Mouse (Mus musculus) liver, embryonic 11.5 days (tissue): ENCODE measurements around the gene Pfn2. TPM values are rescaled to one million over a fixed set of nuclear protein-coding genes. Genes with fewer than 3 reads are reported as not detected.

Source experiments
- ATAC-seq: fragments of 200-750 bp; cut with Nextera tagmentation; replicated peaks from 2 replicates; pipeline ENCODE4 v1.8.0; 2017; ENCODE audit warnings: moderate number of reproducible peaks, mild to moderate bottlenecking, moderate TSS enrichment, moderate library complexity; ENCODE audit not compliant: low FRiP score
- DNase-seq: peaks from one replicate; pipeline ENCODE4 v3.0.0-alpha.2; 2017; ENCODE audit warnings: low spot score
- H3K27ac ChIP-seq: fragments of 300-500 bp; sonication (generic); 2 replicates; pipeline ENCODE4 v1.5.1; 2014; ENCODE audit warnings: mild to moderate bottlenecking, low read depth, low read length, control low read depth
- H3K27me3 ChIP-seq: fragments of 300-500 bp; sonication (generic); replicated peaks from 2 replicates; pipeline ENCODE4 v1.6.1; 2014; ENCODE audit warnings: low read length, mixed read lengths; ENCODE audit not compliant: control insufficient read depth, insufficient read depth
- H3K36me3 ChIP-seq: fragments of 300-500 bp; sonication (generic); 2 replicates; pipeline ENCODE4 v1.6.1; 2014; ENCODE audit warnings: mild to moderate bottlenecking, low read length, moderate library complexity, mixed read lengths; ENCODE audit not compliant: control insufficient read depth, insufficient read depth
- H3K4me1 ChIP-seq: fragments of 300-500 bp; sonication (generic); replicated peaks from 2 replicates; pipeline ENCODE4 v1.6.1; 2014; ENCODE audit warnings: low read length, mixed read lengths; ENCODE audit not compliant: control insufficient read depth, insufficient read depth
- H3K4me2 ChIP-seq: fragments of 300-500 bp; sonication (generic); 2 replicates; pipeline ENCODE4 v1.6.1; 2014; ENCODE audit warnings: mild to moderate bottlenecking, control low read depth, moderate library complexity
- H3K4me3 ChIP-seq: fragments of 300-500 bp; sonication (generic); 2 replicates; pipeline ENCODE4 v1.5.1; 2014; ENCODE audit warnings: low read depth, low read length, control low read depth
- H3K9ac ChIP-seq: fragments of 300-500 bp; sonication (generic); 2 replicates; pipeline ENCODE4 v1.6.1; 2014; ENCODE audit warnings: low read depth, low read length, control low read depth
- H3K9me3 ChIP-seq: fragments of 300-500 bp; sonication (generic); 2 replicates; pipeline ENCODE4 v1.6.1; 2016; ENCODE audit warnings: low read length, inconsistent platforms, mixed read lengths; ENCODE audit not compliant: control insufficient read depth
- WGBS: fragments of 180-500 bp; shearing (Covaris S2); extraction: QIAGEN DNeasy Blood & Tissue Kit; methylation state at CpG from one replicate; pipeline ENCODE4 v1.1.7; 2014; 5-methylcytosine and 5-hydroxymethylcytosine counted together
- polyA plus RNA-seq: library from polyadenylated mRNA; unstranded; fragments of >200 nt; fragmentation: Nextera tagmentation; extraction: Ambion mirVana; gene quantifications from 2 replicates; pipeline ENCODE4 v1.2.1, GENCODE M21; 2014

The Pfn2 gene
- 38.5 and 39.0 TPM in 2 replicates for polyA plus RNA-seq

GRCm38 (mm10) chr3:57847760-57848185 is at the start of gene Pfn2:
Gene Pfn2, minus strand, starts transcription at chr3:57848079.
- peak within 1 kb of the TSS; percentile 68 for H3K27ac ChIP-seq
- peaks cover 4% of the 10 kb centered on the region for H3K4me1 ChIP-seq
- DNase-seq (peak; percentile 65), ATAC-seq (peak; percentile 67)
- H3K4me2 ChIP-seq = peak within 1 kb of the TSS; percentile 98
- H3K27me3 ChIP-seq = peaks cover 10% of the 10 kb centered on the region; the same call in 1 of the 2 replicates
- no peaks in the 10 kb centered on the region for H3K9me3 ChIP-seq
- peak within 1 kb of the TSS; percentile 76 for H3K4me3 ChIP-seq
- WGBS = under 1% methylated on average over 28 of the region's 52 CpGs
- peaks cover 4% of the 10 kb centered on the region; the same call in 1 of the 2 replicates for H3K36me3 ChIP-seq
- H3K9ac ChIP-seq = peak within 1 kb of the TSS; percentile 68

GRCm38 (mm10) chr3:57882945-57883344 is 35.1 kb upstream of the Pfn2 start:
- WGBS = 72% methylated on average over 3 of the region's 3 CpGs
- Histone ChIP-seq H3K4me1 (no peaks in the 10 kb centered on the region), H3K4me3 (no peak overlapping the region), H3K27ac (no peak overlapping the region), H3K27me3 (no peaks in the 10 kb centered on the region), H3K9me3 (no peaks in the 10 kb centered on the region), H3K36me3 (no peaks in the 10 kb centered on the region), H3K4me2 (no peak overlapping the region), H3K9ac (no peak overlapping the region)
- DNase-seq (no peak), ATAC-seq (no peak)

GRCm38 (mm10) chr3:57846912-57847759 is 743 bp downstream of the Pfn2 start:
- H3K27ac ChIP-seq = peak overlapping the region; percentile 68

GRCm38 (mm10) chr3:57846662-57846911 is 1.3 kb downstream of the Pfn2 start:
- peaks cover 10% of the 10 kb centered on the region; the same call in 1 of the 2 replicates for H3K27me3 ChIP-seq
- peak overlapping the region; percentile 98 for H3K4me2 ChIP-seq
- H3K36me3 ChIP-seq = peaks cover 4% of the 10 kb centered on the region; the same call in 1 of the 2 replicates
- peak overlapping the region; percentile 68; the same call in 1 of the 2 replicates for H3K27ac ChIP-seq
- ATAC-seq (no peak; the same call in 1 of the 2 replicates), DNase-seq (no peak)
- H3K4me1 ChIP-seq = peaks cover 4% of the 10 kb centered on the region
- H3K9ac ChIP-seq = peak overlapping the region; percentile 68
- H3K9me3 ChIP-seq = no peaks in the 10 kb centered on the region
- peak overlapping the region; percentile 76 for H3K4me3 ChIP-seq
- 4% methylated on average over 9 of the region's 9 CpGs for WGBS

More at GRCm38 (mm10) chr3:57846912-57847759, 743 bp downstream of the Pfn2 start:
- Histone ChIP-seq H3K36me3 (peaks cover 4% of the 10 kb centered on the region; the same call in 1 of the 2 replicates), H3K27me3 (peaks cover 10% of the 10 kb centered on the region; the same call in 1 of the 2 replicates), H3K9ac (peak overlapping the region; percentile 68), H3K4me3 (peak overlapping the region; percentile 76), H3K9me3 (no peaks in the 10 kb centered on the region), H3K4me1 (peaks cover 4% of the 10 kb centered on the region), H3K4me2 (peak overlapping the region; percentile 98)
- DNase-seq (peak; percentile 67), ATAC-seq (peak; percentile 83)
- under 1% methylated on average over 74 of the region's 104 CpGs for WGBS

GRCm38 (mm10) chr3:57845786-57846661 is 1.9 kb downstream of the Pfn2 start:
- DNase-seq (no peak), ATAC-seq (no peak)
- no peaks in the 10 kb centered on the region for H3K9me3 ChIP-seq
- H3K4me1 ChIP-seq = peaks cover 4% of the 10 kb centered on the region
- H3K36me3 ChIP-seq = peaks cover 4% of the 10 kb centered on the region; the same call in 1 of the 2 replicates
- 39% methylated on average over 11 of the region's 11 CpGs for WGBS
- peak overlapping the region; percentile 98 for H3K4me2 ChIP-seq
- H3K4me3 ChIP-seq = peak overlapping the region; percentile 76
- no peak overlapping the region for H3K27ac ChIP-seq
- peaks cover 10% of the 10 kb centered on the region; the same call in 1 of the 2 replicates for H3K27me3 ChIP-seq
- H3K9ac ChIP-seq = no peak overlapping the region

GRCm38 (mm10) chr3:57843775-57844174 is 4.1 kb downstream of the Pfn2 start:
- H3K27ac ChIP-seq = no peak overlapping the region
- H3K4me3 ChIP-seq = no peak overlapping the region
- DNase-seq = no peak
- no peak for ATAC-seq
- H3K4me2 ChIP-seq = no peak overlapping the region
- peaks cover 10% of the 10 kb centered on the region; the same call in 1 of the 2 replicates for H3K27me3 ChIP-seq
- peaks cover 4% of the 10 kb centered on the region; the same call in 1 of the 2 replicates for H3K36me3 ChIP-seq
- no peaks in the 10 kb centered on the region for H3K9me3 ChIP-seq
- no peak overlapping the region for H3K9ac ChIP-seq
- peaks cover 4% of the 10 kb centered on the region for H3K4me1 ChIP-seq

GRCm38 (mm10) chr3:57836911-57837310 is 11.0 kb downstream of the Pfn2 start:
- H3K9me3 ChIP-seq = no peaks in the 10 kb centered on the region
- H3K4me2 ChIP-seq = no peak overlapping the region
- H3K4me1 ChIP-seq = no peaks in the 10 kb centered on the region
- H3K27ac ChIP-seq = no peak overlapping the region
- DNase-seq (no peak), ATAC-seq (no peak)
- H3K9ac ChIP-seq = no peak overlapping the region
- no peak overlapping the region for H3K4me3 ChIP-seq
- 91% methylated on average over 4 of the region's 4 CpGs for WGBS
- no peaks in the 10 kb centered on the region for H3K36me3 ChIP-seq
- no peaks in the 10 kb centered on the region for H3K27me3 ChIP-seq

- 86% methylated on average over 11 of the region's 11 CpGs for WGBS
- no peaks in the 10 kb centered on the region for H3K4me1 ChIP-seq
- no peaks in the 10 kb centered on the region for H3K36me3 ChIP-seq
- DNase-seq = no peak
- no peak overlapping the region for H3K4me3 ChIP-seq
- H3K27me3 ChIP-seq = no peaks in the 10 kb centered on the region
- no peak for ATAC-seq
- no peak overlapping the region for H3K4me2 ChIP-seq
- no peak overlapping the region for H3K9ac ChIP-seq
- H3K9me3 ChIP-seq = no peaks in the 10 kb centered on the region
- H3K27ac ChIP-seq = no peak overlapping the region
Observed at GRCm38 (mm10) chr3:57833585-57833984, 14.3 kb downstream of the Pfn2 start.
